Mouse (Mus musculus) neural tube, embryonic 11.5 days (tissue): ENCODE data around the gene Senp6. TPM values are rescaled to one million over a fixed set of nuclear protein-coding genes. Genes with fewer than 3 reads are reported as not detected.
"Not testable (repeated sequence)": the region's sequence is repeated elsewhere in the genome, so short reads cannot be mapped to it uniquely, and the experiment has no call there.

Experiments used
- ATAC-seq: fragments of 200-750 bp; cut with Nextera tagmentation; 2 replicates; pipeline ENCODE4 v1.8.0; 2017; ENCODE audit warnings: moderate number of reproducible peaks, mild to moderate bottlenecking, moderate TSS enrichment, moderate library complexity; ENCODE audit not compliant: insufficient read depth, low FRiP score, low TSS enrichment
- DNase-seq: peaks from one replicate; pipeline ENCODE4 v3.0.0-alpha.2; 2015; ENCODE audit warnings: low spot score
- H3K27ac ChIP-seq: fragments of 300-500 bp; sonication (generic); 2 replicates; pipeline ENCODE4 v1.5.1; 2014; ENCODE audit warnings: low read depth, mild to moderate bottlenecking, low read length
- H3K27me3 ChIP-seq: fragments of 300-500 bp; sonication (generic); 2 replicates; pipeline ENCODE4 v1.6.1; 2014; ENCODE audit warnings: mild to moderate bottlenecking, low read length, mixed read lengths; ENCODE audit not compliant: control insufficient read depth, insufficient read depth
- H3K36me3 ChIP-seq: fragments of 300-500 bp; sonication (generic); 2 replicates; pipeline ENCODE4 v1.6.1; 2014; ENCODE audit warnings: mild to moderate bottlenecking, low read length, moderate library complexity, mixed read lengths; ENCODE audit not compliant: control insufficient read depth, insufficient read depth
- H3K4me1 ChIP-seq: fragments of 300-500 bp; sonication (generic); 2 replicates; pipeline ENCODE4 v1.6.1; 2014; ENCODE audit warnings: low read length, mixed read lengths; ENCODE audit not compliant: control insufficient read depth, insufficient read depth
- H3K4me2 ChIP-seq: fragments of 300-500 bp; sonication (generic); 2 replicates; pipeline ENCODE4 v1.6.1; 2014; ENCODE audit warnings: low read depth, mild to moderate bottlenecking, moderate library complexity
- H3K4me3 ChIP-seq: fragments of 300-500 bp; sonication (generic); 2 replicates; pipeline ENCODE4 v1.5.1; 2014; ENCODE audit warnings: low read depth, low read length
- H3K9ac ChIP-seq: fragments of 300-500 bp; sonication (generic); 2 replicates; pipeline ENCODE4 v1.6.1; 2014; ENCODE audit warnings: mild to moderate bottlenecking, low read length
- H3K9me3 ChIP-seq: fragments of 300-500 bp; sonication (generic); 2 replicates; pipeline ENCODE4 v1.6.1; 2016; ENCODE audit warnings: low read length; ENCODE audit not compliant: control insufficient read depth
- WGBS: fragments of 180-500 bp; shearing (Covaris S2); extraction: QIAGEN DNeasy Blood & Tissue Kit; methylation state at CpG from one replicate; pipeline ENCODE4 v1.1.7; 2014; 5-methylcytosine and 5-hydroxymethylcytosine counted together
- polyA plus RNA-seq: library from polyadenylated mRNA; unstranded; fragments of >200 nt; fragmentation: Nextera tagmentation; extraction: Ambion mirVana; gene quantifications from 2 replicates; pipeline ENCODE4 v1.2.1, GENCODE M21; 2014

Gene Senp6
- 61.0 and 70.5 TPM in 2 replicates for polyA plus RNA-seq

DNA sequence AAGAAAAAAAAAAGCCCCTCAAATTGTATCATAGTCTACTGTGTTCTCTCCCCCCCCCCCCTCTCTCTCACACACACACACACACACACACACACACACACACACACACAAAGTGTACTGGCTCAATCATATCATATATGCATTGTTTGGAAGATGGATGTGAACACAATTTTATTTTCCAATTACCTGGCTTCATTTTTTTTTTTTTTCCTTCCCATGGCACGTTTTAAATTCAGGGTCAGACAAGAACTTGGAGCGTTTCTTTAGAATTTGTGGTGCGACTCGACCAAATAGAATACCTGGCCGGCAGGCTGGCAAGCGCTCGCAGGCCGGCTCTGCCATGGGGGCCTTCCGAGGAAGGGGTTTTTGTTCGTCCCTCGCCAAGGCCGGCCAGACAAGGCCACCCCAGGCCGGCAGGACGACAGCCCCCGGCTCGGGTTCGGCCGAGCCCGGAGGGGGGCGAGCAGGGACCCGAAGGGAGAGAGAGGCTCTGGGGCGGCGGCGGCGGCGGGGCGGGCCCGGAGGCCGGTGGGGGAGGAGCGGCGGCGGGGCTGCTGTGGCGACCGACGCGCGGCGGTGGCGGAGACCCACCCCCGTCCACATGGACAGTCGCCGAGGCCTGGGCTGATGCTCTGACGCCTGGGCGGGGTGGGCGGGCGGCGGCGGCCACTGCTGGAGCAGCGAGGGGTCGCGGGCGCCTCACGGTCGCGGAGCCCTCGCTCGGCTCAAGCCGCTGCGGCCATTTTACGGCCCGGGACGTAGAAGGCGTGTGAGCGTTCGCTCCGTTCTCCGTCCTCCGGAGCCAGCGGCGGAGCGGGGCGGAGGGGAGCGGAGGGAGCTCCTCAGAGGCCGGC is at the start of gene Senp6:
Gene Senp6 (plus strand): TSS at position 537 of the 854 bp plus-strand sequence.
- no peaks in the 10 kb centered on the region for H3K9me3 ChIP-seq
- H3K36me3 ChIP-seq, result no peaks in the 10 kb centered on the region
- H3K4me1 ChIP-seq, result peaks cover 3% of the 10 kb centered on the region; the same call in 1 of the 2 replicates
- H3K4me2 ChIP-seq, result peak within 1 kb of the TSS; percentile 53
- WGBS, result 1% methylated on average over 45 of the region's 74 CpGs
- H3K4me3 ChIP-seq, result peak within 1 kb of the TSS; percentile 91
- H3K9ac ChIP-seq, result peak within 1 kb of the TSS; percentile 100
- peak within 1 kb of the TSS; percentile 100 for H3K27ac ChIP-seq
- DNase-seq, result peak; percentile 85
- no peaks in the 10 kb centered on the region for H3K27me3 ChIP-seq
- ATAC-seq, result peak; percentile 92

DNA sequence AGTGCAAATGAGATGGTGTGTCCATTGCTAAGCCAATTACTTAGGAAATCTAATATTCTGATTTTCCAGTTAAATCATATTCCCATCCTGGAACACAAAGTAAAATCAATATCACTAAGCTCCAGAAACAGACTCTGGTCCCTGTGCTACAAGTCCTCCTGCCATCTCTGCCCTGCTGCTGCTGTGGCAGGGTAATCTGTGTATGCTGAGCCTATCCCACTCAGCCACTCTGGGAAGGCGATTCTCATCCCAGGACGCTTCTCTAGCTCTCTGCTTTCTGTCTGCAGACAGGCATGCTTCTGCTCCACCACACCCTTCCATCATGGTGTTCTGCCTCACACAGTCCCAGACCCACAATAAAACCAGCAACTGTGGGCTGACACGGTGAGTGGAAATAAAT is 46.3 kb upstream of the Senp6 start:
- no peak for DNase-seq
- no peak overlapping the region for H3K9ac ChIP-seq
- no peak overlapping the region for H3K27ac ChIP-seq
- no peaks in the 10 kb centered on the region for H3K36me3 ChIP-seq
- no peak for ATAC-seq
- 67% methylated on average over 3 of the region's 3 CpGs for WGBS
- H3K9me3 ChIP-seq, result no peaks in the 10 kb centered on the region
- H3K27me3 ChIP-seq, result no peaks in the 10 kb centered on the region
- no peak overlapping the region for H3K4me3 ChIP-seq
- no peak overlapping the region for H3K4me2 ChIP-seq
- H3K4me1 ChIP-seq, result no peaks in the 10 kb centered on the region

DNA sequence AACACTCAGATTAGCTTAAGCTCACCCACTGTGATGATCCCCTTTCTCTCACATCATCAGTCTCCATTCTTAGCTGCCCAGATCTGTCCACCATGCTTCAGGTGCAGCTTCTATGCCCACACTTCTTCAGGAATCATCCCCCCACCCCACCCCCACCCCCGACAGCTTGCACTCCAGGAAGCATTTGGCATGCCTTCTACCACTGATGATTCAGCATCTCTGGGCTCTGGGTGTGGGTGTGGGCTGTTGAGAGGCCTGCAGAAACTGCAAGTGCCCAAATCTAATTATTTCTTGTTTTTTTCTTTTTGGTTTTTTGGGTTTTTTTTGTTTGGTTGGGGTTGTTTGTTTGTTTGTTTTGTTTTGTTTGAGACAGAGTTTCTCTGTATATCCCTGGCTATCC is 45.1 kb upstream of the Senp6 start:
- no peaks in the 10 kb centered on the region for H3K27me3 ChIP-seq
- DNase-seq (no peak), ATAC-seq (no peak)
- no peak overlapping the region for H3K9ac ChIP-seq
- H3K4me1 ChIP-seq, result no peaks in the 10 kb centered on the region
- no peaks in the 10 kb centered on the region for H3K9me3 ChIP-seq
- no peak overlapping the region for H3K4me3 ChIP-seq
- no peak overlapping the region for H3K4me2 ChIP-seq
- H3K27ac ChIP-seq, result no peak overlapping the region
- H3K36me3 ChIP-seq, result no peaks in the 10 kb centered on the region
- WGBS, result 45% methylated on average over 1 of the region's 1 CpGs

DNA sequence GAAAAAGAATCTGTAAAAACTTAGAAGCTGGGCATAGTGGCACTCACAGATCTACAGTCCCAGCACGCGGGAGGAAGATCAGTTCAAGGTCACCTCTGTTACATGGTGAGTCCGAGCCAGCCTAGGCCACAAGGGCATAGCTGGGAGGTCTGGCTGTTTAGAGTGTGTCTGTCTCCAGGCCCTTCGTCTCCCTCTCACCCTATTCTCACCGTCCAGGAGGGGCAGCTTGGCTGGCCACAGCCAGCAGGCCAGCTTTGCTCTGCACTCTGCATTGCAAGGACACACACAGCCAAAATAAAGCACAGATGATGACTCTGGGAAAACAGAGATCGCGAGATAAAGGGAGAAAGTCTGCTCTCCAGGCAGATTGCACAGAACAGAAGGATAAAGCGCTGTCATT is 43.9 kb upstream of the Senp6 start:
- DNase-seq, result no peak
- no peak for ATAC-seq
- 73% methylated on average over 8 of the region's 8 CpGs for WGBS
- no peaks in the 10 kb centered on the region for H3K4me1 ChIP-seq
- no peaks in the 10 kb centered on the region for H3K27me3 ChIP-seq
- no peak overlapping the region for H3K4me3 ChIP-seq
- no peaks in the 10 kb centered on the region for H3K36me3 ChIP-seq
- no peak overlapping the region for H3K4me2 ChIP-seq
- H3K27ac ChIP-seq, result no peak overlapping the region
- no peak overlapping the region for H3K9ac ChIP-seq
- no peaks in the 10 kb centered on the region for H3K9me3 ChIP-seq

DNA sequence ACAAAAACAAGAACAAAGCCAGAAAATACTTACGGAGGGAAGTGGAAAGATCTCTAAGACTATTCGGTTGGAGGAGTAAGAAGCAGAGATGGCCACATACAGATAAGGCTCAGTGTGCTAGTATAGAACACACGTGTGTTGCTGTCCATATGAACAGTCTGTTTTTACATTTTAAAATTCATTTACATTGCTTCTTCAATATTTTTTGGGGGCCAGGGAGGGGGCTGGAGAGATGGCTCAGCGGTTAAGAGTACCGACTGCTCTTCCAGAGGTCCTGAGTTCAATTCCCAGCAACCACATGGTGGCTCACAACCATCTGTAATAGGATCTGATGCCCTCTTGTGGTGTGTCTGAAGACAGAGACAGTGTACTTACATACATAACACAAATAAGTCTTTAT is 41.4 kb upstream of the Senp6 start:
- not testable (repeated sequence) for H3K9me3 ChIP-seq, H3K27ac ChIP-seq, H3K4me3 ChIP-seq, ATAC-seq, H3K27me3 ChIP-seq, H3K4me1 ChIP-seq, H3K9ac ChIP-seq, DNase-seq, H3K4me2 ChIP-seq, H3K36me3 ChIP-seq
- 93% methylated on average over 5 of the region's 5 CpGs for WGBS

DNA sequence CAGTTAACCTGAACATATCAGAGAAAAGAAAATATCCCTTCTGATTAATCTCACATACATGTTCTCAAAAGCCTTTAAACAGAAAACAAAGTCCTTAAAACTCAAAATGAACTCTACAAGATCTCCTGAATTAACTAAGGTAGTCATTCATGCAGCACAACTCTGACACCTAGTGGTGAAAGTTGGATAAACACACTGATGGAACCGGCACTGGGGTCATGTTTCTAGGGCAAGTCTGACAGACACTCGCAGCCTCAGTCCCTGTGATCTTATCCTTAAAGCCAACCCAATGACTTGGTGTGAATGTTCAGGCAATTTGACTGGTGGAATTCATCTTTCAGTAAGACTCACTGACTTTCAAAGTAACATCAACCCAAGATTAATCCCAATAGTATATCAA is 40.7 kb upstream of the Senp6 start:
- Histone ChIP-seq H3K9ac (no peak overlapping the region), H3K4me1 (no peaks in the 10 kb centered on the region), H3K9me3 (no peaks in the 10 kb centered on the region), H3K36me3 (no peaks in the 10 kb centered on the region), H3K27ac (no peak overlapping the region), H3K4me2 (no peak overlapping the region), H3K27me3 (no peaks in the 10 kb centered on the region), H3K4me3 (no peak overlapping the region)
- WGBS, result 2% methylated on average over 2 of the region's 2 CpGs
- ATAC-seq, result no peak
- peak; percentile 68 for DNase-seq

DNA sequence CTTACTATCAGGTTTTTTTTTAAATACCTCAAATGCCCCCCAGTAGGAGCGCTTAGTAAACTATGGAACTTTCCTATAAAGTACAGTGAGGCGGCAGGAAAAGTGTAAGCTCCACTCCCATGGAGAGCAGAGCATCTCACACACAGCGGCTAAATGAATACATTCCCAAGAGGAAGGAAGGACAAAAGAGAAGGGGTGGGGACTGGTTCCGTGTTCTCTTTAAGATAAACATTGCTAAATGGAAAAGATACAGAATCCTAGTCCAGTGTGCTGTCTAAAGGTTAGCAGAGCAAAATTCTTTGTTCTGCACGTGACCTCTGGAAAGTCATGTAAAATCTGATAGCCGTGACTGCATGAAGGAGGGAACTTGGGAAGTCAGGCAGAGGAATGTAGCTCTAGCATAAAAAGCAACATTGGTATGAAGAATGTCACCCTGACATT is 40.1 kb upstream of the Senp6 start:
- WGBS, result 77% methylated on average over 6 of the region's 6 CpGs
- Histone ChIP-seq H3K4me3 (no peak overlapping the region), H3K9ac (no peak overlapping the region), H3K27ac (no peak overlapping the region), H3K9me3 (no peaks in the 10 kb centered on the region), H3K4me1 (no peaks in the 10 kb centered on the region), H3K36me3 (no peaks in the 10 kb centered on the region), H3K4me2 (no peak overlapping the region), H3K27me3 (no peaks in the 10 kb centered on the region)
- ATAC-seq (no peak), DNase-seq (no peak)

DNA sequence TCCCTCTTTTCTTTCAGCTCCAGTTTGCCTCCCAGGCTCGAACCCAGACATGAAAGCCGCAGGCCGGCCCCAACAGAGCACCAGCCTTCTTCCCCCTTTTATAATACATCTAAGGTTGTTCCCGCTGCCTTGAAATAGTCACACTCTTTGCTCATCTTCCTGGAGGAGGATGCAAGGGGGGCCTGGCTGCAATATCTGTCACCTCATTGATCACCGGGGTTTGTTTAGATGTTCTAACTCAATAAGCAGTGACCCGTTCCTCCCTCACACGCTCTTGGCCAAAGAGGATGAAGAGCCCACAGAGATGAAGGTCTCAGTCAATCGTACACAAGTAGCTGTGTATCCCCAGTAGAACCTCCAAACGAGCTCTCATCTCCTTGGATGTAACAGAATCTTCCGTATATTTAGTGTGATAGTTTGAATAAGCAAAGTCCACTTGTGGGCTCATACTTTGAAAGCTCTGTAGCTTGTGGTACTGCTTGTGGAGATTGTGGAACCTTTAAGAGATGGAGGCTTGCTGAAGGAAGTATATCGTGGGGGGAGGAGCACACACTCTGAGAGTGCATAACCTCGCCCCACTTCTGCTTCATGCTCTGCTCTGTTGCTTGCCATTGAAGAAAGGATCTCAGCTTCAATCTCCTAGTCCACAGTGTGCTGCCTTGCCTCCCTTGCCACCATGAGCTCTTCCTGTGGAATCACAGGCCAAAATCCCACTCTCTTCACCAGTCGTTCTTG is 29.3 kb upstream of the Senp6 start:
- DNase-seq (no peak), ATAC-seq (no peak)
- Histone ChIP-seq H3K36me3 (no peaks in the 10 kb centered on the region), H3K27me3 (no peaks in the 10 kb centered on the region), H3K27ac (no peak overlapping the region), H3K9me3 (no peaks in the 10 kb centered on the region), H3K4me2 (no peak overlapping the region), H3K9ac (no peak overlapping the region), H3K4me1 (no peaks in the 10 kb centered on the region), H3K4me3 (no peak overlapping the region)
- WGBS, result 91% methylated on average over 13 of the region's 13 CpGs

DNA sequence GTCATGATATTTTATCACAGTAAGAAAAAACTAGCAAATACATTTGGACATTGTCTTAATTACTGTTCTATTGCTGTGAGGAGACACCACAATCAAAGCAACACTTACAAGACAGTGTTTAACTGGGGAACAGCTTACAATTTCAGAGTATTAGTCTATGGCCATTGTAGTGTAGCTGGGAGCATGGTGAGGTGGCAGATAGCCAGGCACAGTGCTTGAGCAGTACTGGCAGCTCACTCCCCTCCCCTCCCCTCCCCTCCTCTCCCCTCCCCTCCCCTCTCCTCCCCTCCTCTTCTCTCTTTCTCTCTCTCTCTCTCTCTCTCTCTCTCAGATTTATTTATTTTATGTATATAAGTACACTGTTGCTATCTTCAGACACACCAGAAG is 28.7 kb upstream of the Senp6 start:
- no peaks in the 10 kb centered on the region for H3K36me3 ChIP-seq
- H3K9ac ChIP-seq, result no peak overlapping the region
- H3K4me2 ChIP-seq, result no peak overlapping the region
- ATAC-seq (no peak), DNase-seq (no peak)
- H3K4me3 ChIP-seq, result no peak overlapping the region
- H3K27ac ChIP-seq, result no peak overlapping the region
- H3K9me3 ChIP-seq, result no peaks in the 10 kb centered on the region
- H3K4me1 ChIP-seq, result no peaks in the 10 kb centered on the region
- no peaks in the 10 kb centered on the region for H3K27me3 ChIP-seq
